Mouse (Mus musculus) embryonic stem cell, embryonic (primary cell): Measurements from ENCODE around the gene Hist2h2aa2.

Experiments used
- CTCF ChIA-PET, 4 experiments: fragments of 300-600 bp in 2 of 4; fragments of 350-600 bp in 2 of 4; sonication (Branson Sonifier 250); formaldehyde crosslinking; loops; one replicate each; lab custom pipeline; 2022; ENCODE audit warnings: inconsistent platforms in 2 of 4; lab: Charles Lee
- POLR2A ChIA-PET, 4 experiments: fragments of 300-600 bp in 2 of 4; fragments of 350-600 bp in 2 of 4; sonication (Branson Sonifier 250); formaldehyde crosslinking; loops; one replicate each; lab custom pipeline; 2022; ENCODE audit warnings: antibody characterized with exemption in 4 of 4, inconsistent platforms in 1 of 4; lab: Charles Lee

Hist2h2aa2 gene

GRCm38 (mm10) chr3:96209242-96209641 is 30.8 kb downstream of the Hist2h2aa2 start:
- ChIA-PET CTCF (interaction anchor here (0.6 to 4.1 kb wide), 20 partner anchors 10 to 304 kb away, joined by 3 to 52 read pairs (median 4); partner anchors contain the start of genes Bola1 (in 2 of the 4), Hist2h2ab (in 2 of the 4), Hist2h2ac (in 2 of the 4) and Hist2h2be (in 2 of the 4)), POLR2A (interaction anchor here in 3 of 4 experiments (0.6 to 8.2 kb wide), 21 partner anchors 10 to 371 kb away, joined by 3 to 116 read pairs (median 5); partner anchors contain the start of genes Bola1 (in 3 of the 3), Hist2h2ab (in 3 of the 3), Hist2h2ac (in 3 of the 3) and Hist2h2be (in 3 of the 3))

- ChIA-PET POLR2A (interaction anchor here (0.9 to 8.2 kb wide), 14 partner anchors 9 to 62 kb away, joined by 3 to 116 read pairs (median 7); partner anchors contain the start of genes Bola1 (in 4 of the 4), Hist2h2ab (in 4 of the 4), Hist2h2ac (in 3 of the 4) and Hist2h2be (in 3 of the 4)), CTCF (interaction anchor here in 2 of 4 experiments (1.2 to 4.1 kb wide), 6 partner anchors 10 to 70 kb away, joined by 3 to 52 read pairs (median 8); partner anchors contain the start of genes Bola1 (in 2 of the 2), Hist2h2ab (in 2 of the 2), Hist2h2ac (in 1 of the 2) and Hist2h2be (in 1 of the 2))
These were observed 32.3 kb downstream of the Hist2h2aa2 start for GRCm38 (mm10) chr3:96207819-96208218.

- ChIA-PET POLR2A (interaction anchor here in 3 of 4 experiments (1.1 to 5.8 kb wide), 15 partner anchors 9 to 142 kb away, joined by 3 to 207 read pairs (median 25); partner anchors contain the start of genes Bola1 (in 3 of the 3), Hist2h2ab (in 3 of the 3), Hist2h2ac (in 3 of the 3) and Hist2h2be (in 3 of the 3)), CTCF (interaction anchor here in 2 of 4 experiments (0.6 to 4.5 kb wide), 2 partner anchors 9 to 529 kb away, joined by 3 to 52 read pairs; no protein-coding TSS in a partner anchor)
These were observed 40.3 kb downstream of the Hist2h2aa2 start for GRCm38 (mm10) chr3:96199731-96200130.

- CTCF ChIA-PET = interaction anchor here (0.6 to 4.5 kb wide), 8 partner anchors 10 to 964 kb away, joined by 3 to 52 read pairs (median 4); no protein-coding TSS in a partner anchor
- POLR2A ChIA-PET = interaction anchor here (0.6 to 5.8 kb wide), 39 partner anchors 8 to 212 kb away, joined by 3 to 207 read pairs (median 4); partner anchors contain the start of genes Bola1 (in 4 of the 4), Hist2h2ab (in 4 of the 4), Hist2h2ac (in 3 of the 4) and Hist2h2bb (in 3 of the 4)
These were observed 41.4 kb downstream of the Hist2h2aa2 start for GRCm38 (mm10) chr3:96198601-96199251.

- CTCF ChIA-PET = interaction anchor here in 3 of 4 experiments (0.8 to 4.5 kb wide), 3 partner anchors 10 to 11 kb away, joined by 3 to 52 read pairs (median 3); no protein-coding TSS in a partner anchor
- POLR2A ChIA-PET = interaction anchor here (0.7 to 5.8 kb wide), 39 partner anchors 8 to 342 kb away, joined by 3 to 207 read pairs (median 5); partner anchors contain the start of genes Bola1 (in 4 of the 4), Hist2h2ab (in 4 of the 4), Hist2h2ac (in 3 of the 4) and Hist2h2bb (in 3 of the 4)
These were observed 41.9 kb downstream of the Hist2h2aa2 start for GRCm38 (mm10) chr3:96198181-96198580.

- CTCF ChIA-PET = interaction anchor here in 3 of 4 experiments (0.6 to 4.5 kb wide), 10 partner anchors 10 to 131 kb away, joined by 3 to 52 read pairs (median 6); partner anchors contain the start of genes Bola1 (in 1 of the 3), Hist2h2ab (in 1 of the 3), Hist2h2ac (in 1 of the 3) and Hist2h2be (in 1 of the 3)
- POLR2A ChIA-PET = interaction anchor here (0.6 to 5.8 kb wide), 78 partner anchors 9 to 341 kb away, joined by 3 to 207 read pairs (median 5); partner anchors contain the start of genes Bola1 (in 4 of the 4), Hist2h2ab (in 4 of the 4), Hist2h2ac (in 4 of the 4) and Hist2h2be (in 4 of the 4)
These were observed 42.8 kb downstream of the Hist2h2aa2 start for GRCm38 (mm10) chr3:96197129-96197749.

- POLR2A ChIA-PET = interaction anchor here (0.6 to 5.8 kb wide), 82 partner anchors 8 to 522 kb away, joined by 3 to 207 read pairs (median 5); partner anchors contain the start of genes Bola1 (in 4 of the 4), Hist2h2ab (in 4 of the 4), Hist2h2ac (in 4 of the 4) and Hist2h2be (in 4 of the 4)
- CTCF ChIA-PET = interaction anchor here in 3 of 4 experiments (0.6 to 4.5 kb wide), 12 partner anchors 10 to 131 kb away, joined by 3 to 52 read pairs (median 6); partner anchors contain the start of genes Bola1 (in 1 of the 3), Hist2h2ab (in 1 of the 3), Hist2h2ac (in 1 of the 3) and Hist2h2be (in 1 of the 3)
These were observed 43.5 kb downstream of the Hist2h2aa2 start for GRCm38 (mm10) chr3:96196437-96197128.

- ChIA-PET POLR2A (interaction anchor here (0.6 to 5.8 kb wide), 63 partner anchors 8 to 522 kb away, joined by 3 to 207 read pairs (median 5); partner anchors contain the start of genes Bola1 (in 4 of the 4), Hist2h2ab (in 4 of the 4), Hist2h2ac (in 4 of the 4) and Hist2h2be (in 4 of the 4)), CTCF (interaction anchor here (0.5 to 4.5 kb wide), 12 partner anchors 12 to 475 kb away, joined by 3 to 52 read pairs (median 6); partner anchors contain the start of genes Bola1 (in 1 of the 4) and Hist2h2ab (in 1 of the 4))
These were observed 44.3 kb downstream of the Hist2h2aa2 start for GRCm38 (mm10) chr3:96195616-96196313.

- POLR2A ChIA-PET = interaction anchor here in 3 of 4 experiments (0.6 to 5.8 kb wide), 9 partner anchors 12 to 269 kb away, joined by 3 to 207 read pairs (median 21); partner anchors contain the start of genes Bola1 (in 1 of the 3), Hist2h2ab (in 1 of the 3), Hist2h2ac (in 1 of the 3) and Hist2h2bb (in 1 of the 3)
- CTCF ChIA-PET = no interaction called here
These were observed 45.1 kb downstream of the Hist2h2aa2 start for GRCm38 (mm10) chr3:96194966-96195365.

- ChIA-PET CTCF (interaction anchor here in 1 of 4 experiments (1.1 to 2.0 kb wide), 6 partner anchors 9 to 112 kb away, joined by 3 to 10 read pairs (median 4); no protein-coding TSS in a partner anchor), POLR2A (interaction anchor here (0.6 to 2.8 kb wide), 38 partner anchors 9 to 204 kb away, joined by 3 to 26 read pairs (median 4); partner anchors contain the start of genes Hist2h2ac (in 4 of the 4), Hist2h2be (in 4 of the 4), Bola1 (in 2 of the 4) and Hist2h2ab (in 2 of the 4))
These were observed 47.1 kb downstream of the Hist2h2aa2 start for GRCm38 (mm10) chr3:96192977-96193376.
